Mouse (Mus musculus) small intestine, adult 2 months (tissue): ENCODE results near the gene Cdh1. TPM values are rescaled to one million over a fixed set of nuclear protein-coding genes. Genes with fewer than 3 reads are reported as not detected.

Experiments used
- H3K27ac ChIP-seq: fragments of 200-500 bp; 2 replicates; pipeline ENCODE4 v1.5.1; 2012; ENCODE audit warnings: low read depth, low read length, control low read depth, inconsistent platforms; ENCODE audit not compliant: insufficient read depth
- H3K27me3 ChIP-seq: fragments of 200-500 bp; 2 replicates; pipeline ENCODE4 v1.6.1; 2012; ENCODE audit warnings: mild to moderate bottlenecking, moderate library complexity, low read length, inconsistent platforms; ENCODE audit not compliant: control insufficient read depth, insufficient read depth
- H3K36me3 ChIP-seq: fragments of 200-500 bp; 2 replicates; pipeline ENCODE4 v1.6.1; 2012; ENCODE audit warnings: mild to moderate bottlenecking, low read length, control low read depth, inconsistent platforms; ENCODE audit not compliant: control insufficient read depth, insufficient read depth
- H3K4me1 ChIP-seq: fragments of 200-500 bp; 2 replicates; pipeline ENCODE4 v1.6.1; 2012; ENCODE audit warnings: low read length, inconsistent platforms, mixed read lengths; ENCODE audit not compliant: control insufficient read depth, insufficient read depth, insufficient read length
- H3K4me3 ChIP-seq: fragments of 200-500 bp; 2 replicates; pipeline ENCODE4 v1.5.1; 2012; ENCODE audit warnings: low read depth, mild to moderate bottlenecking, control low read depth, inconsistent platforms, low read length, moderate library complexity
- CTCF ChIP-seq: fragments of 200-500 bp; IDR thresholded peaks from 2 replicates; pipeline ENCODE4 v1.5.1; 2012; ENCODE audit warnings: low read depth, mild to moderate bottlenecking, control low read depth, inconsistent platforms, low read length, moderate library complexity, mixed read lengths; ENCODE audit not compliant: insufficient replicate concordance, insufficient read length; ENCODE audit errors: extremely low read depth
- POLR2A ChIP-seq: fragments of 200-500 bp; IDR thresholded peaks from 2 replicates; pipeline ENCODE4 v1.6.1; 2012; ENCODE audit warnings: low read depth, mild to moderate bottlenecking, control low read depth, inconsistent platforms, low read length, moderate library complexity
- WGBS: fragments of 180-500 bp; shearing (Covaris S2); methylation state at CpG from one replicate; pipeline ENCODE4 v1.1.7; 2018; 5-methylcytosine and 5-hydroxymethylcytosine counted together
- polyA plus RNA-seq: library from polyadenylated mRNA; depleted of rRNA; stranded (reverse); fragments of >200 nt; gene quantifications from 2 replicates; pipeline ENCODE4 v1.2.3, GENCODE M21; 2012

The Cdh1 gene
- polyA plus RNA-seq, 1 experiment = 234 TPM

DNA sequence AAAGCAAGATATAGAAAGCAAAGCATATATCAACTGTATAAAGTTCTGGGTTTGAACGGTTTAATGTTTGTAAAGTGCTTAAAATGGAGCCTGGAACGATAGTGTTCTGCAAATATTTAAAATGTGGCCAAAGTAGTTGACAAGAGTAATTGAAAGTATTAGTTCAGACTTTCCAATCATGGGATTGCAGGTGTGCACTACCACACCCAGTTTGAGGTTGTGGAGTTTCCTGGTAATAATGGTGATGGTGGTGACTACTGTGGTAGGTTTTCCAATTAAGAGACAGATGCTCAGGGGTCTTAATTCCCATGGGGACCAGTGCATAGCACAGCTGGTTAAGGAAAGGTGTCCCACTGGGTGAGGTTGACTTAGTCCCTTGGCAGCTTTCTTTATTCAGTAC, 43.0 kb downstream of the Cdh1 start:
- peaks cover 20% of the 10 kb centered on the region for H3K36me3 ChIP-seq
- no peaks in the 10 kb centered on the region for H3K27me3 ChIP-seq
- H3K4me1 ChIP-seq = peaks cover 37% of the 10 kb centered on the region; the same call in 1 of the 2 replicates
- TF ChIP-seq CTCF (no peak), POLR2A (no peak)
- H3K4me3 ChIP-seq = no peak overlapping the region
- H3K27ac ChIP-seq = 0 out of 2 replicates have a peak overlapping the region, but pooled peaks have one; percentile 9
- WGBS = 17% methylated on average over 2 of the region's 2 CpGs

DNA sequence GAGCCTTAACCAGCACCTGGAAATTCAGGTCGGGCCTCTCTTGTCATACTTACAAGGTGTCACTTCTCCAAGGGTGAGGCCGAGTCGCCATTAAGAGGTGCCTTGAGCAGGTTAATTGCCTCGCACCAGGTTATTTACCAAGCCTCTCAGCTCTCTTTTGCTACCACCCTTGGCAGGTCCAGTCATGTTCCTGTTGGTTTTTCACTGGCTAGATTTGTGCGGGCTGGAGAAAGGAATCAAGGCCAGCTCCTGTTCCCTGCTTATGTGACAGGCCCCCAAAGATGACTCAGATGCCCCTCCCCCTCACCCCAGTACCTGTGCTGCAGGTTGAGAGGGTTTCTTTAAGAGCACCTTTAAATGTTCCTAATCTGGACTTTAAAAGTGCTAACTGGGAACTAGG, 43.6 kb downstream of the Cdh1 start:
- Histone ChIP-seq H3K27me3 (no peaks in the 10 kb centered on the region), H3K4me1 (peaks cover 33% of the 10 kb centered on the region; the same call in 1 of the 2 replicates), H3K4me3 (no peak overlapping the region), H3K36me3 (peaks cover 23% of the 10 kb centered on the region), H3K27ac (0 out of 2 replicates have a peak overlapping the region, but pooled peaks have one; percentile 9)
- 31% methylated on average over 5 of the region's 5 CpGs for WGBS
- TF ChIP-seq CTCF = no peak
- TF ChIP-seq POLR2A = no peak

DNA sequence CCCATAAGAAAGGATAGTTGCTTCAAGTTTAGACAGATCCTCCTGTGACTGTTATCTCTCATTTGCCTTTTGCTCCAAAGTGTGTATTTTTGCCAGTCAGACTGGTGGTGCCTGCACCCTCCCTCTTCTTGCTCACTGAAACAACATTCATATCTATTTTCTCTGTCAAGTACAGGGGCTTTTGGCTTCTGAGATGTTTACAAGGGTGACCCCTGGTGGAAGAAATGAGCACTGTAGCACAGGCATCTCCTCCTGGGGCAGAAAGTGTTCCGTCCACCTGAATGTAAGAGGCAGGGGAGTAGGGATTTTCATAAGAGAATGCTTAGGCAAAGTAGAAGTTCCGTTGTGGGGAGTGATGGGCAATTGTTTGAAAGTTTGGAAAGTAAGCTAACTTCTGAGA, 44.2 kb downstream of the Cdh1 start:
- no peak overlapping the region for H3K4me3 ChIP-seq
- TF ChIP-seq CTCF (peak; percentile 64; the same call in 1 of the 2 replicates), POLR2A (no peak)
- peaks cover 28% of the 10 kb centered on the region; the same call in 1 of the 2 replicates for H3K4me1 ChIP-seq
- no peaks in the 10 kb centered on the region for H3K27me3 ChIP-seq
- H3K36me3 ChIP-seq = peaks cover 23% of the 10 kb centered on the region
- WGBS = 39% methylated on average over 2 of the region's 2 CpGs
- H3K27ac ChIP-seq = no peak overlapping the region

DNA sequence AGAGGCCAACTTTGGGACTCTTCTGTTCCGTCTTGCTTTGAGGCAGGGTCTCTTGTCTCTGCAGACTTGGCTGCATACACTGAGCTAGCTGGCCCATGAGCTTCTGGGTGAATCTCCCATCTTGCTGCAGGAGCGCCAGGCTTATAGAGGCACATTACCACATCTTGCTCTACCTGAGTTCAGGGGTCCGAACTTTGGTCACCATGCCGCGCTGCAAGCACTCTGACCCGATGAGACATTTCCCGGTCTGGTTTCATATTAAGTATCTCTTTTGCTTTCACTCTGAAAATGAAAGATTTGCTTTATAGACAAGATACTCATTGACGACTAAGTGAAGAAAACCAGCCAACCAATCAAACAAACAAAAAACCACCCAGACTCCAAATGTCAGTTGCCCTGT, 45.3 kb downstream of the Cdh1 start:
- WGBS = 77% methylated on average over 8 of the region's 8 CpGs
- H3K27ac ChIP-seq = no peak overlapping the region
- TF ChIP-seq CTCF (no peak), POLR2A (no peak)
- H3K4me1 ChIP-seq = peaks cover 26% of the 10 kb centered on the region; the same call in 1 of the 2 replicates
- H3K36me3 ChIP-seq = peaks cover 31% of the 10 kb centered on the region
- H3K27me3 ChIP-seq = no peaks in the 10 kb centered on the region
- H3K4me3 ChIP-seq = no peak overlapping the region

DNA sequence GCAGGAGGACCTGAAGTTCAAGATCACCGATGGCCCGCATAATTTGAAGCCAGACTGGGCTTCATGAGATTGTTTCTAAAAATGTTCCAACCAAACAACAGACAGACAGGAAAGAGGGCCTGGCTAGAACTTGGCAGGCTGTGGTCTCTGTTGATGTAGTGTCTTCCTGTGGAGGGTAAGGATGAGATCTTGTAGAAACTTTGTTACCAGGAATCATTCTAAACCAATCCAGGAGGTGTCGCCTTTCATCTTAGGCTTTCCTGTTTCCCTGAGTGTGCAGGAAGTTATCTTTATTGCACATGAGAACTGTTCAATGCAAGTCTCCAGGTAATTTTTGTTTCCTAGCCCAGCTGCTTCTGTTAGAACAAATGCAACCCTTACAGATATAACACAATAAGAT, 48.8 kb downstream of the Cdh1 start:
- no peak overlapping the region for H3K27ac ChIP-seq
- peaks cover 58% of the 10 kb centered on the region for H3K36me3 ChIP-seq
- H3K27me3 ChIP-seq = no peaks in the 10 kb centered on the region
- H3K4me1 ChIP-seq = peaks cover 8% of the 10 kb centered on the region; the same call in 1 of the 2 replicates
- TF ChIP-seq POLR2A (no peak), CTCF (no peak)
- WGBS = 62% methylated on average over 3 of the region's 3 CpGs
- no peak overlapping the region for H3K4me3 ChIP-seq

DNA sequence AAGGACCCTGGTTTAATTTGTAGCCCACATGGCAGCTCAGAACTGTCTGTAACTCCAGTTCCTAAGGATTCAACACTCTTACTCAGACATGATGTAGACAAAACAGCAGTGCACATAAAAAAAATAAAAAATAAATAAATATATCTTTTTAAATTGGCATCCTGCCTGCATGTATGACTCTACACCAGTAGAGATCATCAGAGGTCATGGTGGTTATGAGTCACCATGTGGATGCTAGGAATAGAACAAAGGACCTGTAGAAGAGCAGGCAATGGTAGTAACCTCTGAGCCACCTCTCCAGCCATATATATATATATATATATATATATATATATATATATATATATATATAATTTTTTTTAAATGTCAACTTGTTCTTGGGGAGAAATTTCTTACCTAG, 52.9 kb downstream of the Cdh1 start:
- H3K4me3 ChIP-seq = no peak overlapping the region
- no peaks in the 10 kb centered on the region for H3K27me3 ChIP-seq
- no peak overlapping the region for H3K27ac ChIP-seq
- H3K36me3 ChIP-seq = peaks cover 72% of the 10 kb centered on the region
- TF ChIP-seq CTCF = no peak
- TF ChIP-seq POLR2A = no peak
- H3K4me1 ChIP-seq = no peaks in the 10 kb centered on the region; the same call in 1 of the 2 replicates

DNA sequence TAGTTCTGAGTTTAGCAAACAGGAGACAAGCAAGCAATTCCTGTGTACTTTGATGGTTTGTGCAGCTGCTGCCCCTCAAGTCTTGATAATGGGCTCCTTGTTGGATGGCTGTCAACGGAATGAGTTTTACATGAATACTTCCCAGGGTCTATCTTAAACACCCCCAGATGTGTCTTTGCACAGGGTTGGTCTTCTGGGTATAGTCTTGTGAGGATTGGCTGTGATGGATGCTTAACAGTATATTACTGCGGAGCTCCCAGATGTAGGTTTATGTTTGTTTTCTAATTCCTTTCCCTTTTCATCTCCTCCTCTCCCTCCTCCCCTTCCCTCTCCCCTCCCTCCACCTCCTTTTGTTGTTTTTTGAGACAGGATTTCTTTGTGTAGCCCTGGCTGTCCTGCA, 69.6 kb downstream of the Cdh1 start:
- Histone ChIP-seq H3K27ac (no peak overlapping the region), H3K4me1 (no peaks in the 10 kb centered on the region), H3K36me3 (peaks cover 42% of the 10 kb centered on the region), H3K4me3 (no peak overlapping the region), H3K27me3 (no peaks in the 10 kb centered on the region)
- TF ChIP-seq POLR2A (no peak), CTCF (no peak)
- WGBS = 73% methylated on average over 2 of the region's 2 CpGs

DNA sequence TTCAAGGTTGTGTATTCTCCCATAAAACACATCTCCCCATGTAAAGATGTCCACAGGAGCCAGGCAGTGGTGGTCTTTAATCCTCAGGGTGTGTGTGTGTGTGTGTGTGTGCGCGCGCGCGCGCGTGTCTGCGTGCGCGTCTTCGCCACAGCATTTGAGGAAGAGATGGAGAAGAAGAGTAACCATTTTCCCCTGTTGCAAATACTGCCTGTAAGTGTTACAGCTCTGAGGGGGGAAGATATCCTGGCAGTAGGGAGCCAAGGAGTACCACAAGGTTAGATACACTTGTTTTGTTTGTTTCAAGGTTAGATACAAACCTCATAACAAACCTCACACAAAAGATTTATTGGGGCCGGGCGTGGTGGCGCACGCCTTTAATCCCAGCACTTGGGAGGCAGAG, 71.2 kb downstream of the Cdh1 start:
- no peak overlapping the region for H3K4me3 ChIP-seq
- no peak overlapping the region for H3K27ac ChIP-seq
- H3K36me3 ChIP-seq = peaks cover 29% of the 10 kb centered on the region
- TF ChIP-seq POLR2A (no peak), CTCF (no peak)
- 97% methylated on average over 15 of the region's 15 CpGs for WGBS
- H3K27me3 ChIP-seq = no peaks in the 10 kb centered on the region
- H3K4me1 ChIP-seq = no peaks in the 10 kb centered on the region
